Mouse (Mus musculus): ENCODE measurements around the gene Zfp683. TPM values are rescaled to one million over a fixed set of nuclear protein-coding genes. Genes with fewer than 3 reads are reported as not detected.

Gene Zfp683
- polyA plus RNA-seq, 1 experiment: not detected

- Histone ChIP-seq H3K36me3 (ENCODE audit: control insufficient read depth, insufficient read depth, low read length, poor library complexity, severe bottlenecking) (no peaks in the 10 kb centered on the region), H3K9ac (ENCODE audit: low read depth, poor library complexity, severe bottlenecking) (no peak overlapping the region), H3K27ac (ENCODE audit: insufficient read depth, low read length) (no peak overlapping the region), H3K4me3 (ENCODE audit: low read depth, low read length) (no peak overlapping the region), H3K9me3 (replicated peaks; ENCODE audit: control insufficient read depth, insufficient read depth, low read length, poor library complexity, severe bottlenecking) (no peaks in the 10 kb centered on the region), H3K27me3 (ENCODE audit: control insufficient read depth, insufficient read depth, low read length, poor library complexity, severe bottlenecking) (no peaks in the 10 kb centered on the region), H3K4me1 (ENCODE audit: control insufficient read depth, insufficient read depth, low read length) (peaks cover 2% of the 10 kb centered on the region)
- TF ChIP-seq EP300 (IDR thresholded peaks at IDR 0.05; ENCODE audit: insufficient read depth, low read depth, low read length) (no peak), POLR2A (IDR thresholded peaks at IDR 0.05; ENCODE audit: insufficient read depth, low read length) (no peak)
Measured at GRCm38 (mm10) chr4:134041317-134042123, 12.1 kb upstream of the Zfp683 start.

GRCm38 (mm10) chr4:134043041-134043440, 10.6 kb upstream of the Zfp683 start:
- peaks cover 2% of the 10 kb centered on the region for H3K4me1 ChIP-seq (ENCODE audit: control insufficient read depth, insufficient read depth, low read length)
- no peak overlapping the region for H3K27ac ChIP-seq (ENCODE audit: insufficient read depth, low read length)
- no peak overlapping the region for H3K9ac ChIP-seq (ENCODE audit: low read depth, poor library complexity, severe bottlenecking)
- no peak for TF ChIP-seq CTCF (IDR thresholded peaks at IDR 0.05; ENCODE audit: low read depth, low read length)
- no peak for TF ChIP-seq POLR2A (IDR thresholded peaks at IDR 0.05; ENCODE audit: insufficient read depth, low read length)
- TF ChIP-seq EP300 (IDR thresholded peaks at IDR 0.05; ENCODE audit: insufficient read depth, low read depth, low read length): no peak
- no peak overlapping the region for H3K4me3 ChIP-seq (ENCODE audit: low read depth, low read length)
- no peaks in the 10 kb centered on the region for H3K36me3 ChIP-seq (ENCODE audit: control insufficient read depth, insufficient read depth, low read length, poor library complexity, severe bottlenecking)
- no peaks in the 10 kb centered on the region for H3K9me3 ChIP-seq (replicated peaks; ENCODE audit: control insufficient read depth, insufficient read depth, low read length, poor library complexity, severe bottlenecking)
- no peaks in the 10 kb centered on the region for H3K27me3 ChIP-seq (ENCODE audit: control insufficient read depth, insufficient read depth, low read length, poor library complexity, severe bottlenecking)

- H3K4me3 ChIP-seq (ENCODE audit: low read depth, low read length): no peak overlapping the region
- H3K36me3 ChIP-seq (ENCODE audit: control insufficient read depth, insufficient read depth, low read length, poor library complexity, severe bottlenecking): no peaks in the 10 kb centered on the region
- H3K27me3 ChIP-seq (ENCODE audit: control insufficient read depth, insufficient read depth, low read length, poor library complexity, severe bottlenecking): no peaks in the 10 kb centered on the region
- no peak overlapping the region for H3K27ac ChIP-seq (ENCODE audit: insufficient read depth, low read length)
- TF ChIP-seq EP300 (IDR thresholded peaks at IDR 0.05; ENCODE audit: insufficient read depth, low read depth, low read length) (no peak), POLR2A (IDR thresholded peaks at IDR 0.05; ENCODE audit: insufficient read depth, low read length) (no peak), CTCF (IDR thresholded peaks at IDR 0.05; ENCODE audit: low read depth, low read length) (no peak)
- no peaks in the 10 kb centered on the region for H3K4me1 ChIP-seq (ENCODE audit: control insufficient read depth, insufficient read depth, low read length)
- H3K9ac ChIP-seq (ENCODE audit: low read depth, poor library complexity, severe bottlenecking): no peak overlapping the region
- H3K9me3 ChIP-seq (replicated peaks; ENCODE audit: control insufficient read depth, insufficient read depth, low read length, poor library complexity, severe bottlenecking): no peaks in the 10 kb centered on the region
Measured at GRCm38 (mm10) chr4:134047648-134048047, 6.0 kb upstream of the Zfp683 start.

- Histone ChIP-seq H3K4me1 (ENCODE audit: control insufficient read depth, insufficient read depth, low read length) (no peaks in the 10 kb centered on the region), H3K9ac (ENCODE audit: low read depth, poor library complexity, severe bottlenecking) (no peak overlapping the region), H3K9me3 (replicated peaks; ENCODE audit: control insufficient read depth, insufficient read depth, low read length, poor library complexity, severe bottlenecking) (no peaks in the 10 kb centered on the region), H3K4me3 (ENCODE audit: low read depth, low read length) (no peak overlapping the region), H3K27ac (ENCODE audit: insufficient read depth, low read length) (no peak overlapping the region), H3K36me3 (ENCODE audit: control insufficient read depth, insufficient read depth, low read length, poor library complexity, severe bottlenecking) (no peaks in the 10 kb centered on the region), H3K27me3 (ENCODE audit: control insufficient read depth, insufficient read depth, low read length, poor library complexity, severe bottlenecking) (no peaks in the 10 kb centered on the region)
- no peak for TF ChIP-seq CTCF (IDR thresholded peaks at IDR 0.05; ENCODE audit: low read depth, low read length)
- no peak for TF ChIP-seq EP300 (IDR thresholded peaks at IDR 0.05; ENCODE audit: insufficient read depth, low read depth, low read length)
- TF ChIP-seq POLR2A (IDR thresholded peaks at IDR 0.05; ENCODE audit: insufficient read depth, low read length): no peak
Measured at GRCm38 (mm10) chr4:134051912-134052311, 1.7 kb upstream of the Zfp683 start.

GRCm38 (mm10) chr4:134052560-134052959, 1.1 kb upstream of the Zfp683 start:
- Histone ChIP-seq H3K9me3 (replicated peaks; ENCODE audit: control insufficient read depth, insufficient read depth, low read length, poor library complexity, severe bottlenecking) (no peaks in the 10 kb centered on the region), H3K4me3 (ENCODE audit: low read depth, low read length) (no peak overlapping the region), H3K36me3 (ENCODE audit: control insufficient read depth, insufficient read depth, low read length, poor library complexity, severe bottlenecking) (no peaks in the 10 kb centered on the region), H3K4me1 (ENCODE audit: control insufficient read depth, insufficient read depth, low read length) (peaks cover 3% of the 10 kb centered on the region), H3K27me3 (ENCODE audit: control insufficient read depth, insufficient read depth, low read length, poor library complexity, severe bottlenecking) (no peaks in the 10 kb centered on the region), H3K27ac (ENCODE audit: insufficient read depth, low read length) (no peak overlapping the region), H3K9ac (ENCODE audit: low read depth, poor library complexity, severe bottlenecking) (no peak overlapping the region)
- TF ChIP-seq CTCF (IDR thresholded peaks at IDR 0.05; ENCODE audit: low read depth, low read length) (no peak), EP300 (IDR thresholded peaks at IDR 0.05; ENCODE audit: insufficient read depth, low read depth, low read length) (no peak), POLR2A (IDR thresholded peaks at IDR 0.05; ENCODE audit: insufficient read depth, low read length) (no peak)

GRCm38 (mm10) chr4:134058166-134058715, 4.6 kb downstream of the Zfp683 start:
- TF ChIP-seq POLR2A (IDR thresholded peaks at IDR 0.05; ENCODE audit: insufficient read depth, low read length) (peak; percentile 27), EP300 (IDR thresholded peaks at IDR 0.05; ENCODE audit: insufficient read depth, low read depth, low read length) (0 out of 2 replicates have a peak, but pooled peaks have one; percentile 27), CTCF (IDR thresholded peaks at IDR 0.05; ENCODE audit: low read depth, low read length) (no peak)
- H3K36me3 ChIP-seq (ENCODE audit: control insufficient read depth, insufficient read depth, low read length, poor library complexity, severe bottlenecking): no peaks in the 10 kb centered on the region
- H3K9me3 ChIP-seq (replicated peaks; ENCODE audit: control insufficient read depth, insufficient read depth, low read length, poor library complexity, severe bottlenecking): no peaks in the 10 kb centered on the region
- peaks cover 13% of the 10 kb centered on the region for H3K4me1 ChIP-seq (ENCODE audit: control insufficient read depth, insufficient read depth, low read length)
- H3K27ac ChIP-seq (ENCODE audit: insufficient read depth, low read length): peak overlapping the region; percentile 52
- peak overlapping the region; percentile 3; the same call in 1 of the 2 replicates for H3K9ac ChIP-seq (ENCODE audit: low read depth, poor library complexity, severe bottlenecking)
- H3K4me3 ChIP-seq (ENCODE audit: low read depth, low read length): peak overlapping the region; percentile 53
- H3K27me3 ChIP-seq (ENCODE audit: control insufficient read depth, insufficient read depth, low read length, poor library complexity, severe bottlenecking): no peaks in the 10 kb centered on the region
